Mouse (Mus musculus): ENCODE data around the gene Wfdc10. TPM values are rescaled to one million over a fixed set of nuclear protein-coding genes. Genes with fewer than 3 reads are reported as not detected.

Gene Wfdc10
- polyA plus RNA-seq, 2 experiments: not detected

GRCm38 (mm10) chr2:164656483-164656882 is 637 bp downstream of the Wfdc10 start, which contains the start of gene Wfdc9:
Wfdc9 (minus strand) TSS chr2:164656583.
- no peak for ATAC-seq (ENCODE audit: insufficient read depth)
- Histone ChIP-seq H3K4me3 (ENCODE audit: insufficient read depth in 1 of 2, low read depth in 2 of 2, low read length in 2 of 2) (no peak within 1 kb of the TSS), H3K36me3 (replicated peaks; ENCODE audit: control insufficient read depth, insufficient read depth, low read depth) (no peaks in the 10 kb centered on the region), H3K9me3 (ENCODE audit: control insufficient read depth, low read length) (no peaks in the 10 kb centered on the region), H3K9ac (replicated peaks) (no peak within 1 kb of the TSS), H3K27ac (no peak within 1 kb of the TSS), H3K27me3 (ENCODE audit: control insufficient read depth, insufficient read depth, low read length) (no peaks in the 10 kb centered on the region), H3K4me2 (ENCODE audit: low read depth) (no peak within 1 kb of the TSS), H3K4me1 (replicated peaks; ENCODE audit: control insufficient read depth in 2 of 2, insufficient read depth in 2 of 2, low read length in 1 of 2) (no peaks in the 10 kb centered on the region)
- TF ChIP-seq CTCF (IDR thresholded peaks at IDR 0.05; ENCODE audit: low read depth) (no peak), EP300 (IDR thresholded peaks at IDR 0.05; ENCODE audit: low read depth) (no peak)
- WGBS (ENCODE audit: insufficient replicate concordance): 61% methylated on average over 9 of the region's 9 CpGs
- no peak for DNase-seq (ENCODE audit: low read depth in 3 of 3, low spot score in 3 of 3)

- WGBS (ENCODE audit: insufficient replicate concordance): 56% methylated on average over 7 of the region's 7 CpGs
- H3K9me3 ChIP-seq (ENCODE audit: control insufficient read depth, low read length): no peaks in the 10 kb centered on the region
- no peaks in the 10 kb centered on the region for H3K4me1 ChIP-seq (replicated peaks; ENCODE audit: control insufficient read depth in 2 of 2, insufficient read depth in 2 of 2, low read length in 1 of 2)
- no peak overlapping the region for H3K4me2 ChIP-seq (ENCODE audit: low read depth)
- H3K9ac ChIP-seq (replicated peaks): no peak overlapping the region
- TF ChIP-seq EP300 (IDR thresholded peaks at IDR 0.05; ENCODE audit: low read depth): no peak
- no peak for TF ChIP-seq CTCF (IDR thresholded peaks at IDR 0.05; ENCODE audit: low read depth)
- H3K4me3 ChIP-seq (ENCODE audit: insufficient read depth in 1 of 2, low read depth in 2 of 2, low read length in 2 of 2): no peak overlapping the region
- no peaks in the 10 kb centered on the region for H3K36me3 ChIP-seq (replicated peaks; ENCODE audit: control insufficient read depth, insufficient read depth, low read depth)
- H3K27me3 ChIP-seq (ENCODE audit: control insufficient read depth, insufficient read depth, low read length): no peaks in the 10 kb centered on the region
- DNase-seq (ENCODE audit: low read depth in 3 of 3, low spot score in 3 of 3) (no peak), ATAC-seq (ENCODE audit: insufficient read depth) (no peak)
- H3K27ac ChIP-seq: no peak overlapping the region
Measured at GRCm38 (mm10) chr2:164664851-164665250, 9.0 kb downstream of the Wfdc10 start.

- no peaks in the 10 kb centered on the region for H3K4me1 ChIP-seq (replicated peaks; ENCODE audit: control insufficient read depth in 2 of 2, insufficient read depth in 2 of 2, low read length in 1 of 2)
- ATAC-seq (ENCODE audit: insufficient read depth): no peak
- 52% methylated on average over 5 of the region's 5 CpGs for WGBS (ENCODE audit: insufficient replicate concordance)
- H3K36me3 ChIP-seq (replicated peaks; ENCODE audit: control insufficient read depth, insufficient read depth, low read depth): no peaks in the 10 kb centered on the region
- H3K4me3 ChIP-seq (ENCODE audit: insufficient read depth in 1 of 2, low read depth in 2 of 2, low read length in 2 of 2): no peak overlapping the region
- no peak for DNase-seq (ENCODE audit: low read depth in 3 of 3, low spot score in 3 of 3)
- no peaks in the 10 kb centered on the region for H3K27me3 ChIP-seq (ENCODE audit: control insufficient read depth, insufficient read depth, low read length)
- no peaks in the 10 kb centered on the region for H3K9me3 ChIP-seq (ENCODE audit: control insufficient read depth, low read length)
- TF ChIP-seq CTCF (IDR thresholded peaks at IDR 0.05; ENCODE audit: low read depth): no peak
- no peak for TF ChIP-seq EP300 (IDR thresholded peaks at IDR 0.05; ENCODE audit: low read depth)
- no peak overlapping the region for H3K27ac ChIP-seq
- H3K9ac ChIP-seq (replicated peaks): no peak overlapping the region
- no peak overlapping the region for H3K4me2 ChIP-seq (ENCODE audit: low read depth)
Measured at GRCm38 (mm10) chr2:164670261-164670660, 14.4 kb downstream of the Wfdc10 start.

- ATAC-seq (ENCODE audit: insufficient read depth) (no peak), DNase-seq (ENCODE audit: low read depth in 3 of 3, low spot score in 3 of 3) (no peak)
- H3K9me3 ChIP-seq (ENCODE audit: control insufficient read depth, low read length): no peaks in the 10 kb centered on the region
- no peaks in the 10 kb centered on the region for H3K27me3 ChIP-seq (ENCODE audit: control insufficient read depth, insufficient read depth, low read length)
- H3K4me2 ChIP-seq (ENCODE audit: low read depth): no peak overlapping the region
- no peak overlapping the region for H3K4me3 ChIP-seq (ENCODE audit: insufficient read depth in 1 of 2, low read depth in 2 of 2, low read length in 2 of 2)
- no peaks in the 10 kb centered on the region for H3K36me3 ChIP-seq (replicated peaks; ENCODE audit: control insufficient read depth, insufficient read depth, low read depth)
- TF ChIP-seq EP300 (IDR thresholded peaks at IDR 0.05; ENCODE audit: low read depth) (no peak), CTCF (IDR thresholded peaks at IDR 0.05; ENCODE audit: low read depth) (no peak)
- no peak overlapping the region for H3K27ac ChIP-seq
- no peaks in the 10 kb centered on the region for H3K4me1 ChIP-seq (replicated peaks; ENCODE audit: control insufficient read depth in 2 of 2, insufficient read depth in 2 of 2, low read length in 1 of 2)
- WGBS (ENCODE audit: insufficient replicate concordance): 19% methylated on average over 1 of the region's 1 CpGs
- H3K9ac ChIP-seq (replicated peaks): no peak overlapping the region
Measured at GRCm38 (mm10) chr2:164670938-164671337, 15.1 kb downstream of the Wfdc10 start.

- Histone ChIP-seq H3K4me3 (ENCODE audit: insufficient read depth in 1 of 2, low read depth in 2 of 2, low read length in 2 of 2) (no peak within 1 kb of the TSS), H3K27me3 (ENCODE audit: control insufficient read depth, insufficient read depth, low read length) (no peaks in the 10 kb centered on the region), H3K36me3 (replicated peaks; ENCODE audit: control insufficient read depth, insufficient read depth, low read depth) (no peaks in the 10 kb centered on the region), H3K4me1 (replicated peaks; ENCODE audit: control insufficient read depth in 2 of 2, insufficient read depth in 2 of 2, low read length in 1 of 2) (no peaks in the 10 kb centered on the region), H3K4me2 (ENCODE audit: low read depth) (no peak within 1 kb of the TSS), H3K27ac (no peak within 1 kb of the TSS), H3K9me3 (ENCODE audit: control insufficient read depth, low read length) (no peaks in the 10 kb centered on the region), H3K9ac (replicated peaks) (no peak within 1 kb of the TSS)
- no peak for TF ChIP-seq EP300 (IDR thresholded peaks at IDR 0.05; ENCODE audit: low read depth)
- TF ChIP-seq CTCF (IDR thresholded peaks at IDR 0.05; ENCODE audit: low read depth): no peak
- DNase-seq (ENCODE audit: low read depth in 3 of 3, low spot score in 3 of 3) (no peak), ATAC-seq (ENCODE audit: insufficient read depth) (no peak)
- 46% methylated on average over 7 of the region's 7 CpGs for WGBS (ENCODE audit: insufficient replicate concordance)
Measured at GRCm38 (mm10) chr2:164673987-164674386, 18.1 kb downstream of the Wfdc10 start, which contains the start of gene Wfdc11. Wfdc11 (minus strand) TSS chr2:164674087.
